Mouse (Mus musculus) stomach, postnatal 0 days (tissue): ENCODE measurements at regions not wholly inside any gene's neighbourhood (a gene's known extent, or its start where the extent isn't known, plus 50 kb on each side); places are given as distances from the start of the nearest gene placed in this dataset.

ENCODE experiments used
- ATAC-seq: fragments of 200-750 bp; cut with Nextera tagmentation; 2 replicates; pipeline ENCODE4 v1.8.0; 2017; ENCODE audit not compliant: low FRiP score, low TSS enrichment
- DNase-seq: peaks from one replicate; pipeline ENCODE4 v3.0.0-alpha.2; 2016; ENCODE audit warnings: low spot score
- H3K27ac ChIP-seq: fragments of 300-500 bp; sonication (generic); replicated peaks from 2 replicates; pipeline ENCODE4 v1.5.1; 2014; ENCODE audit warnings: mild to moderate bottlenecking, control low read depth
- H3K27me3 ChIP-seq: fragments of 300-500 bp; sonication (generic); 2 replicates; pipeline ENCODE4 v1.6.1; 2014; ENCODE audit warnings: low read length; ENCODE audit not compliant: control insufficient read depth, insufficient read depth
- H3K36me3 ChIP-seq: fragments of 300-500 bp; sonication (generic); 2 replicates; pipeline ENCODE4 v1.6.1; 2014; ENCODE audit warnings: low read length, mixed read lengths; ENCODE audit not compliant: control insufficient read depth, insufficient read depth
- H3K4me1 ChIP-seq: fragments of 300-500 bp; sonication (generic); replicated peaks from 2 replicates; pipeline ENCODE4 v1.6.1; 2014; ENCODE audit warnings: antibody characterized with exemption; ENCODE audit not compliant: control insufficient read depth, insufficient read depth
- H3K4me2 ChIP-seq: fragments of 300-500 bp; sonication (generic); replicated peaks from 2 replicates; pipeline ENCODE4 v1.6.1; 2014; ENCODE audit warnings: low read depth, mild to moderate bottlenecking, control low read depth, moderate library complexity
- H3K4me3 ChIP-seq: fragments of 300-500 bp; sonication (generic); 2 replicates; pipeline ENCODE4 v1.5.1; 2014; ENCODE audit warnings: low read depth, low read length, control low read depth
- H3K9ac ChIP-seq: fragments of 300-500 bp; sonication (generic); 2 replicates; pipeline ENCODE4 v1.6.1; 2014; ENCODE audit warnings: mild to moderate bottlenecking, low read length, control low read depth, mixed read lengths
- H3K9me3 ChIP-seq: fragments of 300-500 bp; sonication (generic); 2 replicates; pipeline ENCODE4 v1.6.1; 2016; ENCODE audit warnings: low read length; ENCODE audit not compliant: control insufficient read depth
- CTCF ChIP-seq: IDR thresholded peaks from 2 replicates; pipeline ENCODE4 v1.5.1; 2016; ENCODE audit warnings: antibody characterized with exemption, low read depth, mild to moderate bottlenecking, moderate library complexity
- EP300 ChIP-seq: optimal IDR thresholded peaks from 2 replicates; pipeline ENCODE3; 2016; ENCODE audit warnings: antibody characterized with exemption
- WGBS: fragments of 180-500 bp; shearing (Covaris S2); extraction: QIAGEN DNeasy Blood & Tissue Kit; methylation state at CpG from one replicate; pipeline ENCODE4 v1.1.7; 2014; 5-methylcytosine and 5-hydroxymethylcytosine counted together

GRCm38 (mm10) chr5:101331825-101332224 is 333.0 kb downstream of the Nkx6-1 start:
- WGBS = 73% methylated on average over 10 of the region's 10 CpGs
- H3K4me1 ChIP-seq = no peaks in the 10 kb centered on the region
- no peak overlapping the region for H3K4me3 ChIP-seq
- H3K9ac ChIP-seq = no peak overlapping the region
- ATAC-seq (no peak), DNase-seq (no peak)
- no peak overlapping the region for H3K27ac ChIP-seq
- TF ChIP-seq CTCF = no peak
- TF ChIP-seq EP300 = no peak
- H3K9me3 ChIP-seq = no peaks in the 10 kb centered on the region
- H3K4me2 ChIP-seq = no peak overlapping the region
- H3K27me3 ChIP-seq = no peaks in the 10 kb centered on the region
- H3K36me3 ChIP-seq = no peaks in the 10 kb centered on the region

GRCm38 (mm10) chr5:101326122-101326521 is 338.7 kb downstream of the Nkx6-1 start:
- Histone ChIP-seq H3K36me3 (no peaks in the 10 kb centered on the region), H3K4me2 (no peak overlapping the region), H3K9me3 (no peaks in the 10 kb centered on the region), H3K27me3 (no peaks in the 10 kb centered on the region), H3K4me1 (no peaks in the 10 kb centered on the region), H3K9ac (no peak overlapping the region), H3K4me3 (no peak overlapping the region), H3K27ac (no peak overlapping the region)
- DNase-seq (no peak), ATAC-seq (no peak)
- WGBS = 60% methylated on average over 4 of the region's 4 CpGs
- no peak for TF ChIP-seq CTCF
- no peak for TF ChIP-seq EP300

GRCm38 (mm10) chr5:101323041-101323950 is 341.5 kb downstream of the Nkx6-1 start:
- Histone ChIP-seq H3K27me3 (no peaks in the 10 kb centered on the region), H3K4me2 (no peak overlapping the region), H3K4me3 (no peak overlapping the region), H3K9me3 (no peaks in the 10 kb centered on the region), H3K36me3 (no peaks in the 10 kb centered on the region), H3K27ac (no peak overlapping the region), H3K4me1 (no peaks in the 10 kb centered on the region), H3K9ac (no peak overlapping the region)
- WGBS = 21% methylated on average over 20 of the region's 20 CpGs
- no peak for DNase-seq
- no peak for ATAC-seq
- TF ChIP-seq EP300 = no peak

- Histone ChIP-seq H3K4me3 (no peak overlapping the region), H3K36me3 (no peaks in the 10 kb centered on the region), H3K9ac (no peak overlapping the region), H3K4me1 (no peaks in the 10 kb centered on the region), H3K27me3 (no peaks in the 10 kb centered on the region), H3K4me2 (no peak overlapping the region), H3K9me3 (no peaks in the 10 kb centered on the region), H3K27ac (no peak overlapping the region)
- 81% methylated on average over 6 of the region's 6 CpGs for WGBS
- ATAC-seq (no peak), DNase-seq (no peak)
- TF ChIP-seq CTCF = no peak
- no peak for TF ChIP-seq EP300
Measured at GRCm38 (mm10) chr5:101299986-101300385, 364.8 kb downstream of the Nkx6-1 start.

GRCm38 (mm10) chr5:101298411-101298810 is 366.4 kb downstream of the Nkx6-1 start:
- no peak overlapping the region for H3K4me3 ChIP-seq
- H3K4me1 ChIP-seq = no peaks in the 10 kb centered on the region
- H3K27ac ChIP-seq = no peak overlapping the region
- no peak overlapping the region for H3K4me2 ChIP-seq
- DNase-seq (no peak), ATAC-seq (no peak)
- no peaks in the 10 kb centered on the region for H3K27me3 ChIP-seq
- WGBS = 57% methylated on average over 4 of the region's 4 CpGs
- H3K9me3 ChIP-seq = no peaks in the 10 kb centered on the region
- no peak for TF ChIP-seq CTCF
- TF ChIP-seq EP300 = no peak
- H3K36me3 ChIP-seq = no peaks in the 10 kb centered on the region
- H3K9ac ChIP-seq = no peak overlapping the region

- Histone ChIP-seq H3K9me3 (no peaks in the 10 kb centered on the region), H3K9ac (no peak overlapping the region), H3K36me3 (no peaks in the 10 kb centered on the region), H3K27me3 (no peaks in the 10 kb centered on the region), H3K4me2 (no peak overlapping the region), H3K27ac (no peak overlapping the region), H3K4me3 (no peak overlapping the region), H3K4me1 (no peaks in the 10 kb centered on the region)
- TF ChIP-seq CTCF = no peak
- no peak for TF ChIP-seq EP300
- WGBS = 46% methylated on average over 5 of the region's 5 CpGs
- ATAC-seq = no peak
- no peak for DNase-seq
Measured at GRCm38 (mm10) chr5:101297511-101298102, 367.2 kb downstream of the Nkx6-1 start.
